ENCODE assay signal across 9 mouse cellular contexts in genomic region chr8:87784227-87784626, GRCm38 (mm10).
DNase-seq lines count a peak whose midpoint lies in the region; ATAC-seq lines count a peak whose summit lies in the region.
"Had no signal": no experiment of that assay in that cellular context is flagged by ENCODE, and none has a peak within 500 bp of the region (broad histone marks: within the 10 kb centered on the region; RNA-seq: fewer than 3 reads in every experiment).

No protein-coding gene starts in this region.

- no peak overlapping the region for H3K4me3 ChIP-seq in kidney, embryonic 16.5 days (ENCODE audit: low read length)
- no peak overlapping the region for H3K4me3 ChIP-seq in embryonic facial prominence, embryonic 12.5 days
- no peak overlapping the region for H3K4me3 ChIP-seq in hindbrain, embryonic 16.5 days (ENCODE audit: low read length)
- H3K4me3 ChIP-seq in neural tube, embryonic 15.5 days (replicated peaks), result no peak overlapping the region

- H3K36me3 ChIP-seq in kidney, embryonic 16.5 days (ENCODE audit: insufficient read depth, low read length), result peaks cover 23% of the 10 kb centered on the region
- peaks cover 38% of the 10 kb centered on the region for H3K36me3 ChIP-seq in embryonic facial prominence, embryonic 12.5 days
- H3K36me3 ChIP-seq in hindbrain, embryonic 16.5 days (ENCODE audit: control insufficient read depth, insufficient read depth, low read length), result peaks cover 10% of the 10 kb centered on the region
- H3K36me3 ChIP-seq in neural tube, embryonic 15.5 days, result peaks cover 22% of the 10 kb centered on the region; the same call in 1 of the 2 replicates

- no peak for DNase-seq in kidney, postnatal 36 days
- DNase-seq in cerebellum, postnatal 14 days, result no peak
- DNase-seq in left cerebral cortex, postnatal 4 days, result no peak
- no peak for DNase-seq in right cerebral cortex, postnatal 25 days
- DNase-seq: lung, postnatal 36 days had no signal

- peak overlapping the region; percentile 14 for H3K4me2 ChIP-seq in kidney, embryonic 16.5 days (replicated peaks; ENCODE audit: low read depth, low read length)
- peak overlapping the region; percentile 28 for H3K4me2 ChIP-seq in embryonic facial prominence, embryonic 12.5 days (replicated peaks)
- H3K4me2 ChIP-seq in hindbrain, embryonic 16.5 days (ENCODE audit: low read length), result peak overlapping the region; percentile 16
- H3K4me2 ChIP-seq in neural tube, embryonic 15.5 days, result peak overlapping the region; percentile 17; the same call in 1 of the 2 replicates

- peak overlapping the region; percentile 36; the same call in 1 of the 2 replicates for H3K27ac ChIP-seq in kidney, embryonic 16.5 days (ENCODE audit: low read length)
- peak overlapping the region; percentile 73 for H3K27ac ChIP-seq in embryonic facial prominence, embryonic 12.5 days
- peak overlapping the region; percentile 25; the same call in 1 of the 2 replicates for H3K27ac ChIP-seq in hindbrain, embryonic 16.5 days (ENCODE audit: low read depth, low read length)
- peak overlapping the region; percentile 23; the same call in 1 of the 2 replicates for H3K27ac ChIP-seq in neural tube, embryonic 15.5 days (replicated peaks)

- ATAC-seq in kidney, embryonic 16.5 days (ENCODE audit: low FRiP score, low TSS enrichment), result no peak
- no peak for ATAC-seq in embryonic facial prominence, embryonic 12.5 days (ENCODE audit: insufficient number of reproducible peaks, insufficient read depth, low FRiP score, low TSS enrichment)
- ATAC-seq in hindbrain, embryonic 16.5 days, result no peak
- ATAC-seq in neural tube, embryonic 15.5 days (ENCODE audit: low FRiP score), result no peak

- no peaks in the 10 kb centered on the region for H3K9me3 ChIP-seq in kidney, embryonic 16.5 days (ENCODE audit: low read length)
- no peaks in the 10 kb centered on the region for H3K9me3 ChIP-seq in embryonic facial prominence, embryonic 12.5 days
- H3K9me3 ChIP-seq in hindbrain, embryonic 16.5 days (ENCODE audit: control insufficient read depth, low read length), result no peaks in the 10 kb centered on the region
- no peaks in the 10 kb centered on the region for H3K9me3 ChIP-seq in neural tube, embryonic 15.5 days (replicated peaks)

- WGBS in kidney, embryonic 16.5 days, result 16% methylated on average over 13 of the region's 13 CpGs
- 4% methylated on average over 13 of the region's 13 CpGs for whole genome bisulfite sequencing in embryonic facial prominence, embryonic 12.5 days
- WGBS in hindbrain, embryonic 16.5 days, result 14% methylated on average over 13 of the region's 13 CpGs
- 16% methylated on average over 13 of the region's 13 CpGs for WGBS in neural tube, embryonic 15.5 days

- H3K9ac ChIP-seq in kidney, embryonic 16.5 days (replicated peaks; ENCODE audit: low read length), result no peak overlapping the region; the same call in 1 of the 2 replicates
- H3K9ac ChIP-seq in embryonic facial prominence, embryonic 12.5 days, result 0 out of 2 replicates have a peak overlapping the region, but pooled peaks have one; percentile 1
- H3K9ac ChIP-seq in hindbrain, embryonic 16.5 days (ENCODE audit: low read depth, low read length), result peak overlapping the region; percentile 24; the same call in 1 of the 2 replicates
- H3K9ac ChIP-seq in neural tube, embryonic 15.5 days (replicated peaks), result no peak overlapping the region

- H3K27me3 ChIP-seq in kidney, embryonic 16.5 days (ENCODE audit: insufficient read depth, low read length), result no peaks in the 10 kb centered on the region
- H3K27me3 ChIP-seq in embryonic facial prominence, embryonic 12.5 days, result no peaks in the 10 kb centered on the region
- no peaks in the 10 kb centered on the region for H3K27me3 ChIP-seq in hindbrain, embryonic 16.5 days (replicated peaks; ENCODE audit: control insufficient read depth, insufficient read depth, low read length)
- H3K27me3 ChIP-seq in neural tube, embryonic 15.5 days (replicated peaks), result no peaks in the 10 kb centered on the region

- intact Hi-C loops in left cerebral cortex, postnatal 4 days (cut with DNase I), result no loop called here

- H3K4me1 ChIP-seq in kidney, embryonic 16.5 days (ENCODE audit: insufficient read depth, low read length), result peaks cover 20% of the 10 kb centered on the region
- H3K4me1 ChIP-seq in embryonic facial prominence, embryonic 12.5 days, result peaks cover 32% of the 10 kb centered on the region
- peaks cover 19% of the 10 kb centered on the region for H3K4me1 ChIP-seq in hindbrain, embryonic 16.5 days (ENCODE audit: control insufficient read depth, insufficient read depth, low read depth, low read length)
- peaks cover 25% of the 10 kb centered on the region for H3K4me1 ChIP-seq in neural tube, embryonic 15.5 days

Comparison
In these comparisons a context has a peak if more than half of its experiments do, and no peak if none do; other contexts are left out.
1. H3K27ac ChIP-seq: peak in every context shown above with its lines; median percentile 73 in embryonic facial prominence, embryonic 12.5 days; 36 in kidney, embryonic 16.5 days; 25 in hindbrain, embryonic 16.5 days; 23 in neural tube, embryonic 15.5 days.
2. H3K9ac ChIP-seq: peak in embryonic facial prominence, embryonic 12.5 days (single experiment) and hindbrain, embryonic 16.5 days (single experiment); none in kidney, embryonic 16.5 days (single experiment) and neural tube, embryonic 15.5 days (single experiment).
3. Peak in every context shown above with its lines, with median percentiles within 50 percentile points of each other: H3K4me2 ChIP-seq.